Mouse (Mus musculus) cerebellum, adult 2 months (tissue): ENCODE results near the gene Galnt17.

Experiments
- CTCF ChIP-seq: fragments of 200-500 bp; IDR thresholded peaks from 2 replicates; pipeline ENCODE4 v1.5.1; 2011; ENCODE audit warnings: low read depth, mild to moderate bottlenecking, control low read depth, low read length, moderate library complexity, borderline replicate concordance; ENCODE audit not compliant: insufficient read depth
- POLR2A ChIP-seq: fragments of 200-500 bp; IDR thresholded peaks from 2 replicates; pipeline ENCODE4 v1.6.1; 2011; ENCODE audit warnings: low read length, control low read depth, borderline replicate concordance; ENCODE audit not compliant: insufficient read depth

GRCm38 (mm10) chr5:130950894-130951400, 357.4 kb downstream of the Galnt17 start:
- TF ChIP-seq POLR2A (no peak), CTCF (peak; percentile 59)
